8 mouse cellular contexts compared by ENCODE assay signal in genomic region chr19:10183299-10183983, GRCm38 (mm10). TPM values are rescaled to one million over a fixed set of nuclear protein-coding genes. Genes with fewer than 3 reads are reported as not detected.
DNase-seq lines count a peak whose midpoint lies in the region; ATAC-seq and TF ChIP-seq lines count a peak whose summit lies in the region.

No protein-coding gene starts in this region.

- H3K4me3 ChIP-seq in intestine, embryonic 15.5 days (replicated peaks), result peak overlapping the region; percentile 92
- H3K4me3 ChIP-seq in small intestine, adult 2 months (ENCODE audit: low read depth, low read length), result peak overlapping the region; percentile 92

- peak overlapping the region; percentile 61 for H3K4me2 ChIP-seq in intestine, embryonic 15.5 days (replicated peaks)

- peak overlapping the region; percentile 97 for H3K9ac ChIP-seq in intestine, embryonic 15.5 days

- TF ChIP-seq POLR2A in small intestine, adult 2 months (IDR thresholded peaks at IDR 0.05; ENCODE audit: low read depth, low read length), result 0 out of 2 replicates have a peak, but pooled peaks have one; percentile 19

- intact Hi-C loops in left cerebral cortex, postnatal 25 days (cut with DNase I), result loop anchor here (5.0 kb wide), 2 partner anchors 141 to 261 kb away; partner anchors contain the start of gene Fads3

- H3K36me3 ChIP-seq in intestine, embryonic 15.5 days, result peaks cover 31% of the 10 kb centered on the region
- no peaks in the 10 kb centered on the region for H3K36me3 ChIP-seq in small intestine, adult 2 months (ENCODE audit: control insufficient read depth, insufficient read depth, low read length)

- no peak for TF ChIP-seq CTCF in small intestine, adult 2 months (IDR thresholded peaks at IDR 0.05; ENCODE audit: extremely low read depth, insufficient read length, insufficient replicate concordance, low read depth, low read length)

- H3K4me1 ChIP-seq in intestine, embryonic 15.5 days (replicated peaks), result peaks cover 25% of the 10 kb centered on the region
- H3K4me1 ChIP-seq in small intestine, adult 2 months (ENCODE audit: control insufficient read depth, insufficient read depth, insufficient read length, low read length), result peaks cover 12% of the 10 kb centered on the region; the same call in 1 of the 2 replicates

- WGBS in intestine, embryonic 15.5 days, result 1% methylated on average over 35 of the region's 35 CpGs
- WGBS in small intestine, adult 2 months, result 1% methylated on average over 35 of the region's 35 CpGs

- H3K9me3 ChIP-seq in intestine, embryonic 15.5 days, result no peaks in the 10 kb centered on the region

- DNase-seq in spleen, adult 12 weeks (ENCODE audit: low spot score), result peak; percentile 37
- no peak for DNase-seq in spleen, adult 18-20 months
- peak; percentile 55 for DNase-seq in embryo, embryonic 11.5 days (ENCODE audit: low read depth, low spot score)
- peak; percentile 33 to 72 for DNase-seq in gastrocnemius, postnatal 4 days (ENCODE audit: low spot score in 2 of 2)
- peak; percentile 76 to 91 for DNase-seq in left cerebral cortex, postnatal 25 days (ENCODE audit: low spot score in 2 of 2)

- ATAC-seq in intestine, embryonic 15.5 days, result peak; percentile 65
- ATAC-seq in megakaryocyte progenitor cell, adult 5-6 weeks (replicated peaks; ENCODE audit: poor library complexity), result peak; percentile 49

- H3K27ac ChIP-seq in intestine, embryonic 15.5 days, result peak overlapping the region; percentile 97
- H3K27ac ChIP-seq in small intestine, adult 2 months (ENCODE audit: insufficient read depth, low read depth, low read length), result peak overlapping the region; percentile 48

- no peaks in the 10 kb centered on the region for H3K27me3 ChIP-seq in intestine, embryonic 15.5 days (replicated peaks)
- no peaks in the 10 kb centered on the region for H3K27me3 ChIP-seq in small intestine, adult 2 months (ENCODE audit: control insufficient read depth, insufficient read depth, low read length)

RNA-seq across cellular contexts. Expression of gene Fads1, which starts 0.8 kb away (rescaled TPM):
- total RNA-seq in gastrocnemius, postnatal 4 days (2021), result 10 to 100 TPM; 49.8 to 51.3 TPM
- 145 and 146 TPM in 2 replicates for polyA plus RNA-seq in intestine, embryonic 15.5 days (2015; fragmentation: Nextera tagmentation; extraction: Ambion mirVana)
- total RNA-seq in left cerebral cortex, postnatal 25 days (2021), result 100 to 1,000 TPM; 180 to 188 TPM
- total RNA-seq in megakaryocyte progenitor cell, adult 5-6 weeks (2015), result 14.9 and 22.2 TPM in 2 replicates
- 9.4 and 10.0 TPM in 2 replicates for total RNA-seq in megakaryocyte progenitor cell, adult 5-6 weeks (2017)
- polyA plus RNA-seq in small intestine, adult 2 months (2012; rRNA removed), result 8.5 and 11.6 TPM in 2 replicates

RNA-seq across cellular contexts. Expression of gene Tmem258, which starts 20.4 kb away (rescaled TPM):
- 100 to 1,000 TPM; 122 to 143 TPM for total RNA-seq in gastrocnemius, postnatal 4 days (2021)
- polyA plus RNA-seq in intestine, embryonic 15.5 days (2015; fragmentation: Nextera tagmentation; extraction: Ambion mirVana), result 470 and 520 TPM in 2 replicates
- 10 to 100 TPM; 70.0 to 76.0 TPM for total RNA-seq in left cerebral cortex, postnatal 25 days (2021)
- total RNA-seq in megakaryocyte progenitor cell, adult 5-6 weeks (2015), result 308 and 313 TPM in 2 replicates
- total RNA-seq in megakaryocyte progenitor cell, adult 5-6 weeks (2017), result 149 and 204 TPM in 2 replicates
- 41.1 and 67.1 TPM in 2 replicates for polyA plus RNA-seq in small intestine, adult 2 months (2012; rRNA removed)

RNA-seq across cellular contexts. Expression of gene Fen1, which starts 20.5 kb away (rescaled TPM):
- 10 to 100 TPM; 15.3 to 16.0 TPM for total RNA-seq in gastrocnemius, postnatal 4 days (2021)
- 92.2 and 97.4 TPM in 2 replicates for polyA plus RNA-seq in intestine, embryonic 15.5 days (2015; fragmentation: Nextera tagmentation; extraction: Ambion mirVana)
- 1 to 10 TPM; 8.9 to 9.9 TPM for total RNA-seq in left cerebral cortex, postnatal 25 days (2021)
- 56.9 and 61.1 TPM in 2 replicates for total RNA-seq in megakaryocyte progenitor cell, adult 5-6 weeks (2015)
- total RNA-seq in megakaryocyte progenitor cell, adult 5-6 weeks (2017), result 125 and 135 TPM in 2 replicates
- polyA plus RNA-seq in small intestine, adult 2 months (2012; rRNA removed), result 8.3 and 13.1 TPM in 2 replicates

RNA-seq across cellular contexts. Expression of gene Myrf, which starts 57.1 kb away (rescaled TPM):
- total RNA-seq in gastrocnemius, postnatal 4 days (2021), result under 1 TPM; 0.26 to 0.39 TPM
- 12.0 and 14.4 TPM in 2 replicates for polyA plus RNA-seq in intestine, embryonic 15.5 days (2015; fragmentation: Nextera tagmentation; extraction: Ambion mirVana)
- total RNA-seq in left cerebral cortex, postnatal 25 days (2021), result 10 to 100 TPM; 12.2 to 16.1 TPM
- not detected in 2 replicates for total RNA-seq in megakaryocyte progenitor cell, adult 5-6 weeks (2015)
- not detected in 2 replicates for total RNA-seq in megakaryocyte progenitor cell, adult 5-6 weeks (2017)
- polyA plus RNA-seq in small intestine, adult 2 months (2012; rRNA removed), result 58.3 and 65.5 TPM in 2 replicates

Comparison
In these comparisons a context has a peak if more than half of its experiments do, and no peak if none do; other contexts are left out.
1. DNase-seq: peak in spleen, adult 12 weeks (single experiment), embryo, embryonic 11.5 days (single experiment), gastrocnemius, postnatal 4 days (2 of 2) and left cerebral cortex, postnatal 25 days (2 of 2); none in spleen, adult 18-20 months (0 of 2).